Mouse (Mus musculus): Measurements from ENCODE around the gene Itga8.

DNA sequence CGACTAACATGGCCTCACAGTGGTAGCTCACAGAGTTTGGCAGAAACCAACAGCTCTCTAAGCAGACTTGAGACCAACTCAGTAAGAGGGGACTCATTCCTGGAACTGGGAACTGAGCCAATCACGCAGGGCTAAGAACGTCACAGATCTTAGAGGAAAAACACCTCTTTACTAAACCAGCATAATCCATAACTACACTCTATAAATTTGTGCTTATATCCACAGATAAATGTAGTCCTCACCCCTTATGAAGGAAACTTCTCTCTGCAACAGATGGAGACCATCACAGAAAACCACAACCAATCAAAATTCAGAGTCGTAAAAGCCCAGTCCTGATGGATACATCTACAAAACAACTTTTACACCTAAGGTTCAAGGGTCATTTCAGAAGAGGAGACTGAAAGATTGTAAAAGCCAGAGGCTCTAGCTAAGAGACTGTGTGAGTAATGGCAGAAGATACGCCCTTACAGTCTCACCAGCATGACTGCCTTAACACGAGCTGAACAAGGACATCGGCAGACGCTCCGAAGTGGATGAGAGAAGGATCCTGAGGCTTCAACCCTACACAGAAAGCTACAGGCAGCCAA is 3.4 kb upstream of the Itga8 start:
- TF ChIP-seq CTCF (conservative IDR thresholded peaks at IDR 0.05; ENCODE audit: low read length): no peak
- no peak for TF ChIP-seq POU5F1 (IDR thresholded peaks at IDR 0.05; ENCODE audit: borderline replicate concordance, low read length)
- no peak for TF ChIP-seq NANOG (IDR thresholded peaks at IDR 0.05; ENCODE audit: borderline replicate concordance, low read length)

All from E14TG2a.4 (cell line).